Mouse (Mus musculus): ENCODE data around the gene Gm20696. TPM values are rescaled to one million over a fixed set of nuclear protein-coding genes. Genes with fewer than 3 reads are reported as not detected.

The Gm20696 gene
- total and polyA plus RNA-seq, 3 experiments = 0.59 TPM; not detected in 2

DNA sequence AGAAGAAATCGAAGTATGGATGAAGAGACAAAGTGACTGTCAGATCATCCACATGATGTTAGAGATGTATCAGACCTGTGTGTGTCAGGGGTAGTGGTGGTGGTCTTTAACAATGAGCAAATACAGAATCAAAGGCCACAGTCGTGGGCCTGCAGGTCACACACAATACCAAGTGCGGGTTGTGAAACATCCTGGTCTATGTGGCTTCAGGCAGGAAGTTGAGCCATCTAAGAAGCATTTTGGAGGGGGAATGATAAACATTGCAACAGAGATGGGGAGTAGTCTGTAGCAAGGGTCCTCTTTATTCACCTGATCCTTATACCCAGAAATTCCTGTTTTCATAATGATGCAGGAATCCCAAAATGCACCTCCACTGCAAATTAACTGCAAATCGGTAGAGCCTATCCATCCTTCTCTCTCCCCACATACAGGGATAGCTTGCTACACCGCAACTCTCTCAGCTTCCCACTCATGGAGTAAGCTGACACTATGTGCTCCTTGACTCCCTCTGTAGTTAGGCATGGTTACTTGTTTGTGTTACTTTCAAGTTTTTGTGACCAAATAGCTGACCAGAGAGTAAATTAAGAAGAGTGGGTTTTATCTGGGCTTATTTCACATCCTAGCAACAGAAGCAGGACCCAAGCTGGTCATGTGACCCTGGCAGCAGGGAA lies 454.8 kb downstream of the Gm20696 start:
- no peak overlapping the region for H3K9ac ChIP-seq (ENCODE audit: insufficient read depth, low read depth)
- H3K9me3 ChIP-seq (replicated peaks; ENCODE audit: low read length) = no peaks in the 10 kb centered on the region
- H3K4me1 ChIP-seq (ENCODE audit: control insufficient read depth in 1 of 2, insufficient read depth in 2 of 2) = peaks cover 2 to 20% of the 10 kb centered on the region in 2 experiments; a peak in 2 of 4 replicates
- H3K27me3 ChIP-seq (replicated peaks) = no peaks in the 10 kb centered on the region
- H3K4me2 ChIP-seq (ENCODE audit: insufficient read depth, low read depth, poor library complexity, severe bottlenecking) = no peak overlapping the region
- in situ Hi-C loops (cut with MboI; ENCODE audit: low pct_ligation_motif_present, low pct_unique_long_range_greater_than_20kb, low sequenced_read_pairs) = loop anchor here (5.0 kb wide), 1 partner anchor 36 kb away; no protein-coding TSS in a partner anchor
- no peak for DNase-seq (ENCODE audit: extremely low read depth)
- no peaks in the 10 kb centered on the region for H3K79me2 ChIP-seq (replicated peaks; ENCODE audit: control insufficient read depth, extremely low read depth, insufficient read depth, poor library complexity, severe bottlenecking)
- H3K36me3 ChIP-seq (replicated peaks in 1 of 2; ENCODE audit: control insufficient read depth in 1 of 2, insufficient read depth in 1 of 2, low read length in 1 of 2) = peaks cover 6 to 11% of the 10 kb centered on the region in 2 experiments
- dilution Hi-C loops (cut with MboI; ENCODE audit: extremely low pct_ligation_motif_present, extremely low pct_unique_long_range_greater_than_20kb, low sequenced_read_pairs) = no loop called here
- TF ChIP-seq MAX (IDR thresholded peaks at IDR 0.05; ENCODE audit: low read length) (no peak), NRF1 (IDR thresholded peaks at IDR 0.05; ENCODE audit: low read depth, low read length) (no peak), MAFK (IDR thresholded peaks at IDR 0.05; ENCODE audit: insufficient replicate concordance, low read length) (no peak)
- H3K27ac ChIP-seq (ENCODE audit: insufficient read depth, low read depth) = no peak overlapping the region
- H3K4me3 ChIP-seq (replicated peaks in 1 of 3; ENCODE audit: low read depth in 2 of 3, low read length in 2 of 3, poor library complexity in 1 of 3) = no peak overlapping the region

DNA sequence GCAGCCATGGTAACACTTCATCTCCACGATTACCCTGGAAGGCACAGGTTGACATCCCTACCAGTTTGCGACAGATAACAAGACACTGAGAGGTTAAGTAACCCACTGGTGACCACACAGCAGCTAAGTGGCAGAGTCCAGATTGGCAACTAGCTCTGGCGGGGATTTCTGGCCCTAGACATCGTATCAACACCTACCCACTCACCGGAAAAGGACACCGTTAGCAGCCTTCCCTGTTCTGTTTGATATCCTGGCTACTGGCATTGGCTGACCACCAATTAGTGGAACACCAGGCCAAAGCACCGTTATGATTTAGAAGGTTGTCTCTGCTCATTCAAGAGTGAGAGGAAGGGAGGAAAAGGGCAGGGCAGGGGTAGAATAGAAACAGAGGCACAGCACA lies 456.4 kb downstream of the Gm20696 start:
- no peak for DNase-seq (ENCODE audit: extremely low read depth)
- Histone ChIP-seq H3K79me2 (replicated peaks; ENCODE audit: control insufficient read depth, extremely low read depth, insufficient read depth, poor library complexity, severe bottlenecking) (no peaks in the 10 kb centered on the region), H3K27ac (ENCODE audit: insufficient read depth, low read depth) (no peak overlapping the region), H3K9me3 (replicated peaks; ENCODE audit: low read length) (no peaks in the 10 kb centered on the region), H3K9ac (ENCODE audit: insufficient read depth, low read depth) (no peak overlapping the region), H3K4me2 (ENCODE audit: insufficient read depth, low read depth, poor library complexity, severe bottlenecking) (no peak overlapping the region), H3K4me3 (replicated peaks in 1 of 3; ENCODE audit: low read depth in 2 of 3, low read length in 2 of 3, poor library complexity in 1 of 3) (no peak overlapping the region), H3K27me3 (replicated peaks) (no peaks in the 10 kb centered on the region), H3K4me1 (ENCODE audit: control insufficient read depth in 1 of 2, insufficient read depth in 2 of 2) (peaks cover 7 to 34% of the 10 kb centered on the region in 2 experiments), H3K36me3 (replicated peaks in 1 of 2; ENCODE audit: control insufficient read depth in 1 of 2, insufficient read depth in 1 of 2, low read length in 1 of 2) (peaks cover 6 to 11% of the 10 kb centered on the region in 2 experiments)
- no peak for TF ChIP-seq UBTF (IDR thresholded peaks at IDR 0.05; ENCODE audit: low read depth, low read length)
- no peak for TF ChIP-seq ZKSCAN1 (IDR thresholded peaks at IDR 0.05; ENCODE audit: borderline replicate concordance, low read depth, low read length)
- TF ChIP-seq POLR2AphosphoS2 (IDR thresholded peaks at IDR 0.05; ENCODE audit: low read depth, low read length) = no peak
- TF ChIP-seq EP300 (IDR thresholded peaks at IDR 0.05; ENCODE audit: low read length) = no peak
- no peak for TF ChIP-seq NELFE (IDR thresholded peaks at IDR 0.05; ENCODE audit: low read depth, low read length)
- no peak for TF ChIP-seq ZC3H11A (IDR thresholded peaks at IDR 0.05; ENCODE audit: low read depth, low read length)
- no peak for TF ChIP-seq CHD1 (IDR thresholded peaks at IDR 0.05; ENCODE audit: low read depth, low read length)
- TF ChIP-seq GABPA (IDR thresholded peaks at IDR 0.05; ENCODE audit: insufficient replicate concordance, low read depth, low read length) = no peak
- no peak for TF ChIP-seq CHD2 (IDR thresholded peaks at IDR 0.05; ENCODE audit: low read length)
- TF ChIP-seq KAT2A (IDR thresholded peaks at IDR 0.05; ENCODE audit: insufficient replicate concordance, low read length) = no peak
- dilution Hi-C loops (cut with MboI; ENCODE audit: extremely low pct_ligation_motif_present, extremely low pct_unique_long_range_greater_than_20kb, low sequenced_read_pairs) = no loop called here
- in situ Hi-C loops (cut with MboI; ENCODE audit: low pct_ligation_motif_present, low pct_unique_long_range_greater_than_20kb, low sequenced_read_pairs) = loop anchor here (5.0 kb wide), 1 partner anchor 37 kb away; no protein-coding TSS in a partner anchor

Other genes starting within 250 kb of the Gm20696 start
- gene Foxp1, start 144.1 kb downstream of the Gm20696 start, total RNA-seq (2012; rRNA removed) = 75.1 and 105 TPM in 2 replicates
- gene Foxp1, start 144.1 kb downstream of the Gm20696 start, total RNA-seq (2014; rRNA removed) = 59.5 and 66.5 TPM in 2 replicates
- gene Foxp1, start 144.1 kb downstream of the Gm20696 start, polyA plus RNA-seq (2012; ENCODE audit: insufficient read length, low read depth) = 75.6 and 87.4 TPM in 2 replicates
- 6.4 and 9.8 TPM in 2 replicates for gene Eif4e3, start within 50 bp of the Gm20696 start, total RNA-seq (2012; rRNA removed)
- gene Eif4e3, start within 50 bp of the Gm20696 start, total RNA-seq (2014; rRNA removed) = 10.1 and 11.8 TPM in 2 replicates
- gene Eif4e3, start within 50 bp of the Gm20696 start, polyA plus RNA-seq (2012; ENCODE audit: insufficient read length, low read depth) = 16.2 and 16.3 TPM in 2 replicates
- gene Gpr27, start 25.9 kb upstream of the Gm20696 start, total RNA-seq (2012; rRNA removed) = not detected in 2 replicates
- not detected in 2 replicates for gene Gpr27, start 25.9 kb upstream of the Gm20696 start, total RNA-seq (2014; rRNA removed)
- not detected in 2 replicates for gene Gpr27, start 25.9 kb upstream of the Gm20696 start, polyA plus RNA-seq (2012; ENCODE audit: insufficient read length, low read depth)
- not detected in 2 replicates for gene Prok2, start 59.6 kb upstream of the Gm20696 start, total RNA-seq (2012; rRNA removed)
- not detected in 2 replicates for gene Prok2, start 59.6 kb upstream of the Gm20696 start, total RNA-seq (2014; rRNA removed)
- gene Prok2, start 59.6 kb upstream of the Gm20696 start, polyA plus RNA-seq (2012; ENCODE audit: insufficient read length, low read depth) = 0.21 TPM in 1 of 2 replicates, not detected in the other